Mouse (Mus musculus): ENCODE measurements around the gene Fam193a. TPM values are rescaled to one million over a fixed set of nuclear protein-coding genes. Genes with fewer than 3 reads are reported as not detected.
A peak's percentile ranks its signal among the peaks of the same experiment; 100 is the strongest.

Fam193a gene
- polyA plus RNA-seq, 1 experiment from 2014 or later: 8.5 TPM

- 93% methylated on average over 3 of the region's 3 CpGs for WGBS
- H3K9ac ChIP-seq: no peak overlapping the region
- no peak overlapping the region for H3K4me2 ChIP-seq
Measured at GRCm38 (mm10) chr5:34417251-34418008, 47.7 kb downstream of the Fam193a start.

GRCm38 (mm10) chr5:34419188-34419587 is 49.5 kb downstream of the Fam193a start:
- Histone ChIP-seq H3K4me1 (replicated peaks) (peaks cover 12% of the 10 kb centered on the region; the same call in 1 of the 2 replicates), H3K9me3 (replicated peaks) (no peaks in the 10 kb centered on the region), H3K36me3 (peaks cover 20% of the 10 kb centered on the region), H3K4me3 (no peak overlapping the region), H3K4me2 (no peak overlapping the region), H3K27ac (no peak overlapping the region), H3K9ac (no peak overlapping the region), H3K27me3 (no peaks in the 10 kb centered on the region)
- no peak for ATAC-seq (replicated peaks; ENCODE audit: insufficient number of reproducible peaks, insufficient read depth, low FRiP score, low read depth)
- WGBS: 68% methylated on average over 1 of the region's 1 CpGs

More at GRCm38 (mm10) chr5:34417251-34418008, 47.7 kb downstream of the Fam193a start:
- H3K4me3 ChIP-seq: no peak overlapping the region
- peaks cover 17% of the 10 kb centered on the region for H3K4me1 ChIP-seq (replicated peaks)
- no peak overlapping the region for H3K27ac ChIP-seq
- no peaks in the 10 kb centered on the region for H3K9me3 ChIP-seq (replicated peaks)
- ATAC-seq (replicated peaks; ENCODE audit: insufficient number of reproducible peaks, insufficient read depth, low FRiP score, low read depth): no peak
- peaks cover 20% of the 10 kb centered on the region for H3K36me3 ChIP-seq
- no peaks in the 10 kb centered on the region for H3K27me3 ChIP-seq

- ATAC-seq (replicated peaks; ENCODE audit: insufficient number of reproducible peaks, insufficient read depth, low FRiP score, low read depth): no peak
- Histone ChIP-seq H3K27me3 (no peaks in the 10 kb centered on the region), H3K36me3 (peaks cover 78% of the 10 kb centered on the region), H3K9me3 (replicated peaks) (no peaks in the 10 kb centered on the region), H3K4me1 (replicated peaks) (no peaks in the 10 kb centered on the region), H3K27ac (no peak overlapping the region), H3K9ac (no peak overlapping the region), H3K4me2 (no peak overlapping the region), H3K4me3 (no peak overlapping the region)
- 84% methylated on average over 3 of the region's 3 CpGs for WGBS
Measured at GRCm38 (mm10) chr5:34430776-34431175, 61.0 kb downstream of the Fam193a start.

- WGBS: 73% methylated on average over 1 of the region's 1 CpGs
- H3K27me3 ChIP-seq: no peaks in the 10 kb centered on the region
- no peak overlapping the region for H3K4me3 ChIP-seq
- H3K9me3 ChIP-seq (replicated peaks): no peaks in the 10 kb centered on the region
- no peak overlapping the region for H3K4me2 ChIP-seq
- peaks cover 82% of the 10 kb centered on the region for H3K36me3 ChIP-seq
- no peak for ATAC-seq (replicated peaks; ENCODE audit: insufficient number of reproducible peaks, insufficient read depth, low FRiP score, low read depth)
- H3K4me1 ChIP-seq (replicated peaks): no peaks in the 10 kb centered on the region
- H3K27ac ChIP-seq: no peak overlapping the region
- H3K9ac ChIP-seq: no peak overlapping the region
Measured at GRCm38 (mm10) chr5:34433786-34434185, 64.1 kb downstream of the Fam193a start.

DNA sequence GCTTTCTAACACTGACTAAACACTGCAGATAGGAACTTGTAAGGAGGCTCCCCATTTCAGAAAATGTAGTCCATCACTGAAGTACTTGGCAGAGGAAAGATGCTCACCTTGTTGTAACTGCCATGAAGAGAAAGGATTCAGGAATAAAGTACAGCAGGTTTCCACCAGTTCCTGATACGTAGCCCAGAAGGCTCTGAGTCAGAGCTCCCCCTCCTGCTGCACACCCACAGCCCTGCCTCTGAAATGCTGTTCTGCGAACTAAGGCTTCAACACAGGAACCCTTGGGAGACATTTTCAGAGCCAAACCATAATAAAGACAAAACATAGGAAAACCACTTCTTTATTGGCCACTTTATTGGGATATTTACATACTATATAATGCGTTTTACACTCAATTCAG is 64.5 kb downstream of the Fam193a start:
- peaks cover 84% of the 10 kb centered on the region for H3K36me3 ChIP-seq
- no peak overlapping the region for H3K4me2 ChIP-seq
- no peak overlapping the region for H3K9ac ChIP-seq
- H3K27me3 ChIP-seq: no peaks in the 10 kb centered on the region
- no peaks in the 10 kb centered on the region for H3K9me3 ChIP-seq (replicated peaks)
- WGBS: 92% methylated on average over 3 of the region's 3 CpGs
- no peak overlapping the region for H3K27ac ChIP-seq
- H3K4me1 ChIP-seq (replicated peaks): no peaks in the 10 kb centered on the region
- ATAC-seq (replicated peaks; ENCODE audit: insufficient number of reproducible peaks, insufficient read depth, low FRiP score, low read depth): no peak
- H3K4me3 ChIP-seq: no peak overlapping the region

- no peak overlapping the region for H3K9ac ChIP-seq
- H3K4me3 ChIP-seq: no peak overlapping the region
- H3K36me3 ChIP-seq: peaks cover 80% of the 10 kb centered on the region
- no peak overlapping the region for H3K27ac ChIP-seq
- 74% methylated on average over 4 of the region's 4 CpGs for WGBS
- no peak overlapping the region for H3K4me2 ChIP-seq
- H3K4me1 ChIP-seq (replicated peaks): no peaks in the 10 kb centered on the region
- no peaks in the 10 kb centered on the region for H3K27me3 ChIP-seq
- no peaks in the 10 kb centered on the region for H3K9me3 ChIP-seq (replicated peaks)
- no peak for ATAC-seq (replicated peaks; ENCODE audit: insufficient number of reproducible peaks, insufficient read depth, low FRiP score, low read depth)
Measured at GRCm38 (mm10) chr5:34438052-34438451, 68.3 kb downstream of the Fam193a start.

- H3K27ac ChIP-seq: no peak overlapping the region
- no peaks in the 10 kb centered on the region for H3K27me3 ChIP-seq
- H3K36me3 ChIP-seq: peaks cover 79% of the 10 kb centered on the region
- H3K4me3 ChIP-seq: no peak overlapping the region
- no peak for ATAC-seq (replicated peaks; ENCODE audit: insufficient number of reproducible peaks, insufficient read depth, low FRiP score, low read depth)
- H3K4me1 ChIP-seq (replicated peaks): no peaks in the 10 kb centered on the region
- no peaks in the 10 kb centered on the region for H3K9me3 ChIP-seq (replicated peaks)
- H3K4me2 ChIP-seq: no peak overlapping the region
- 68% methylated on average over 1 of the region's 1 CpGs for WGBS
- H3K9ac ChIP-seq: no peak overlapping the region
Measured at GRCm38 (mm10) chr5:34438659-34439058, 68.9 kb downstream of the Fam193a start.

DNA sequence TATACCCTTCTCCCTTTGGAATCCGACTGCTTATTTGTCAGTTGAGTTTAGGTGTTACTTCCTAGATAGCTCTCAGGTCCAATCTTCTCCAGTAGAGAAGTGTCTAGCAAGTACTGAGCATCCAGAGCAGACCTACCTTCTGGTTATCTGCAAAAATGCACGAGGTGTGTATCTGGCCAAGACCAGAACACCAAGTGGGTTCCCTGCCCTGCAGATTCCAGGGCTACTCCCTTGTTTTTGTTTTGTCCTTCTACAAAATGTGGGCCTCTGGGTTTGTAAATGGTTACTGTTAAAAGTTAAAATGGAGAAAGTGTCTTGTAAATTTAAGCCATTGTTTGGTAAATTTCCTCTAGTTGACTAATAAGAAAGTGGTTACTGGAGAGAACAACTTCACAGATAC is 70.0 kb downstream of the Fam193a start:
- Histone ChIP-seq H3K9ac (no peak overlapping the region), H3K4me1 (replicated peaks) (no peaks in the 10 kb centered on the region), H3K4me2 (no peak overlapping the region), H3K36me3 (peaks cover 80% of the 10 kb centered on the region), H3K27ac (no peak overlapping the region), H3K9me3 (replicated peaks) (no peaks in the 10 kb centered on the region), H3K27me3 (no peaks in the 10 kb centered on the region), H3K4me3 (no peak overlapping the region)
- 85% methylated on average over 2 of the region's 2 CpGs for WGBS
- ATAC-seq (replicated peaks; ENCODE audit: insufficient number of reproducible peaks, insufficient read depth, low FRiP score, low read depth): no peak

- H3K4me1 ChIP-seq (replicated peaks): peaks cover 6% of the 10 kb centered on the region; the same call in 1 of the 2 replicates
- WGBS: 86% methylated on average over 2 of the region's 2 CpGs
- no peaks in the 10 kb centered on the region for H3K9me3 ChIP-seq (replicated peaks)
- H3K4me2 ChIP-seq: no peak overlapping the region
- H3K36me3 ChIP-seq: peaks cover 73% of the 10 kb centered on the region
- H3K9ac ChIP-seq: no peak overlapping the region
- no peak overlapping the region for H3K4me3 ChIP-seq
- no peak overlapping the region for H3K27ac ChIP-seq
- no peak for ATAC-seq (replicated peaks; ENCODE audit: insufficient number of reproducible peaks, insufficient read depth, low FRiP score, low read depth)
- no peaks in the 10 kb centered on the region for H3K27me3 ChIP-seq
Measured at GRCm38 (mm10) chr5:34441797-34442196, 72.1 kb downstream of the Fam193a start.

- WGBS: 50% methylated on average over 9 of the region's 9 CpGs
- peaks cover 60% of the 10 kb centered on the region for H3K36me3 ChIP-seq
- no peak overlapping the region for H3K27ac ChIP-seq
- peaks cover 6% of the 10 kb centered on the region; the same call in 1 of the 2 replicates for H3K4me1 ChIP-seq (replicated peaks)
- no peaks in the 10 kb centered on the region for H3K27me3 ChIP-seq
- H3K4me3 ChIP-seq: no peak overlapping the region
- no peak overlapping the region for H3K9ac ChIP-seq
- ATAC-seq (replicated peaks; ENCODE audit: insufficient number of reproducible peaks, insufficient read depth, low FRiP score, low read depth): peak; percentile 50; the same call in 1 of the 2 replicates
- H3K4me2 ChIP-seq: no peak overlapping the region
- no peaks in the 10 kb centered on the region for H3K9me3 ChIP-seq (replicated peaks)
Measured at GRCm38 (mm10) chr5:34446207-34446606, 76.5 kb downstream of the Fam193a start.

DNA sequence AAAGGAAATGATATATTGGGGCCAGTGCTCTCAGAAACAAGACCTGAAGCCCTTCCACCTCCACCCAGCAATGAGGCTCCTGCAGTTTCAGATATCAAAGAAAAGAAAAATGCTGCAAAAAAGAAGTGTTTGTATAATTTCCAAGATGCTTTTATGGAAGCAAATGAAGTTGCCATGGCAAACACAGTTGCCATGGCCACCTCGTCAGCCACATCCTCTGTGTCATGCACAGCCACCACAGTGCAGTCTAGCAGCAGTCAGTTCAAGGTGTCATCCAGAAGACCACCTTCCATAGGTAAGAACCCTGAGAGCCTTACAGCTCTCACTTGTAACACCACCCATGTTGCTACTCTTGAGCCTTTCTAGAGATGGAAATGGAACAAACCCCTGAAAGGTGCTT is 89.3 kb downstream of the Fam193a start:
- WGBS: 90% methylated on average over 1 of the region's 1 CpGs
- Histone ChIP-seq H3K9me3 (replicated peaks) (no peaks in the 10 kb centered on the region), H3K9ac (no peak overlapping the region), H3K36me3 (peaks cover 54% of the 10 kb centered on the region), H3K27me3 (no peaks in the 10 kb centered on the region), H3K4me3 (no peak overlapping the region), H3K27ac (no peak overlapping the region), H3K4me1 (replicated peaks) (no peaks in the 10 kb centered on the region), H3K4me2 (no peak overlapping the region)
- no peak for ATAC-seq (replicated peaks; ENCODE audit: insufficient number of reproducible peaks, insufficient read depth, low FRiP score, low read depth)

GRCm38 (mm10) chr5:34461294-34461693 is 91.6 kb downstream of the Fam193a start:
- Histone ChIP-seq H3K4me1 (replicated peaks) (no peaks in the 10 kb centered on the region), H3K4me3 (no peak overlapping the region), H3K9ac (no peak overlapping the region), H3K4me2 (no peak overlapping the region), H3K27ac (no peak overlapping the region), H3K9me3 (replicated peaks) (no peaks in the 10 kb centered on the region), H3K27me3 (no peaks in the 10 kb centered on the region), H3K36me3 (peaks cover 75% of the 10 kb centered on the region)
- no peak for ATAC-seq (replicated peaks; ENCODE audit: insufficient number of reproducible peaks, insufficient read depth, low FRiP score, low read depth)
- 93% methylated on average over 4 of the region's 4 CpGs for WGBS
